Mouse (Mus musculus) kidney, adult 2 months (tissue): ENCODE data around the gene Nubp1.

Experiments used
- CTCF ChIP-seq: fragments of 200-500 bp; conservative IDR thresholded peaks from 2 replicates; pipeline ENCODE4 v1.5.1; 2011; ENCODE audit warnings: low read depth, mild to moderate bottlenecking, control low read depth, low read length, moderate library complexity, mixed read lengths; ENCODE audit not compliant: insufficient read depth, insufficient read length
- POLR2A ChIP-seq: fragments of 200-500 bp; IDR thresholded peaks from one replicate; pipeline ENCODE4 v1.6.1; 2011; ENCODE audit warnings: low read depth, low read length, control low read depth

GRCm38 (mm10) chr16:10460188-10460587, 48.4 kb downstream of the Nubp1 start:
- no peak for TF ChIP-seq POLR2A
- TF ChIP-seq CTCF: no peak
